Mouse (Mus musculus) gastrocnemius, adult 8-10 months (tissue): ENCODE data around the gene Tmem232. TPM values are rescaled to one million over a fixed set of nuclear protein-coding genes. Genes with fewer than 3 reads are reported as not detected.
"Not testable (repeated sequence)": the region's sequence is repeated elsewhere in the genome, so short reads cannot be mapped to it uniquely, and the experiment has no call there.

Experiments used
- DNase-seq, 2 experiments: peaks; one replicate each; pipeline ENCODE4 v3.0.0; 2022; ENCODE audit warnings: low spot score in 2 of 2
- total RNA-seq, 4 experiments: library from RNA; stranded (reverse); gene quantifications; 2 replicates each; pipeline ENCODE4 v1.2.4; 2022

Tmem232 gene
- total RNA-seq, 4 experiments from 2014 or later, result 17.3 to 20.4 (median 19.5) TPM

DNA sequence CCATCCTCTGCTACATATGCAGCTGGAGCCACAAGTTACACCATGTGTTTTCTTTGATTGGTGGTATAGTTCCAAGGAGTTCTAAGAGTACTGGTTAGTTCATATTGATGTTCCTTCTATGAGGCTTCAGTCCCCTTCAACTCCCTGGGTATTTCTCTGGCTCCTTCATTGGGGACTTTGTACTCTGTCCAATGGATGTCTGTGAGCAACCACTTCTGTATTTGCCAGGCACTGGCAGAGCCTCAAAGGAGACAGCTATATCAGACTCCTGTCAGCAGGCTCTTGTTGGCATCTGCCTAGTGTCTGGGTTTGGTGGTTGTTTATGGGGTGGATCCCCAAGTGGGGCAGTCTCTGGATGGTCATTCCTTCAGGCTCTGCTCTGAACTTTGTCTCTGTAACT lies 8.2 kb downstream of the Tmem232 start:
- peak in 1 of 2 experiments; percentile 24 for DNase-seq

DNA sequence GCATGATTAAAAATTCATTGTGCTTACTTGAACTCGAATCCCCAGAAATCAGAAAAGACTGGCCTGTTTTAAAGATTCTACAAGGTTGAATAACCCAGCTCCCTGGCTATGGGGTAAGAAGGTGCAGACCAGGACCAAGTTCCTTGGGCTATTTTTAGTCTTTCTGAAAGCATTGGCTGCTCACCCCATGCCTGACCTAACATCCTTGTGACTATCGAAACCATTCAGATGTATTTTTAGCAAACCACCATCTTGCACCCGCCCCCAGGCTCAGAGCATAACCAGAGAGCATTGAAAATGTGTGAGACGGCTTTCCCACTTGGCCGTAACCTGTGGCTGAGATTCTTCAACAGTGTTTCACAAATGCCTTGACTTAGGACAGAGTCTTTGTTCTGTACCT lies 13.1 kb downstream of the Tmem232 start:
- DNase-seq, result peak; percentile 5 to 42

DNA sequence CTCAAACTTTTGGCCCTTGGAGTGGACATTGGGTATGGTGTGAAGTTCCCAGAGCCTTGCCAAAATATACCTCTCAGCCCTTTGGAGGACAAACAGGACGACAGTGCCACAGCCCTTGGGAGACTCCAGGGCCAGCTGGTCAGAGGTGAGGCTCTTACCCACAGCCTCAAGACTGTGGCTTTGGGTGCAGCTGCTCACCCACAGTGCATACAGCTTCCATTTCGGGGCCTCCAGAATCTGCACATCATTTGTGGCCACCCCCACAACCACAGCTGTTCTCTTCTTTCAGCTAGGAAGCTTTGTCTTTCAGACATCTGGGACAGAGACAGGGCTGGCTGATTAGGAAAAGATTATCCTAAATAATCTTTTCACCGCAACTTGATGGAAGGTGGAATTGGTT lies 27.1 kb downstream of the Tmem232 start:
- DNase-seq, result no peak

DNA sequence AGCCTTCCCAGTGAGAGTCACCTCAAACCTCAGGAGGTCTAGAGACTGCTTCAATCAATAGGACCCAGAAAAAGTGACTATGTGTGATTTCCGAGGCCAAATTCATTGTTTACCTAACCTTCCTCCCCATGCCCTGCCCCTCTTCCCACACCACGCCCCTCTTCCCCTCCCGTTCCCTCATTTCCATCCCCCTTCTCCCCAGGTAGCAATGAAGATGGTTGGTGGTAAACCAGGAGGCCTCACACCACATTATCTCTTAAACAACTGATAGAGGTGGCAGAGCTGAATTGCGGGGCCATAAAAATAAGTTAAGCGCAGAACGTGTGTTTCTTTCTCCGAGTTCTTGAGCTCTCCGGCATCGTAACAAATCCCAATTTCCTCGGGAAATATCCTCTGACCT lies 55.9 kb downstream of the Tmem232 start:
- no peak for DNase-seq

DNA sequence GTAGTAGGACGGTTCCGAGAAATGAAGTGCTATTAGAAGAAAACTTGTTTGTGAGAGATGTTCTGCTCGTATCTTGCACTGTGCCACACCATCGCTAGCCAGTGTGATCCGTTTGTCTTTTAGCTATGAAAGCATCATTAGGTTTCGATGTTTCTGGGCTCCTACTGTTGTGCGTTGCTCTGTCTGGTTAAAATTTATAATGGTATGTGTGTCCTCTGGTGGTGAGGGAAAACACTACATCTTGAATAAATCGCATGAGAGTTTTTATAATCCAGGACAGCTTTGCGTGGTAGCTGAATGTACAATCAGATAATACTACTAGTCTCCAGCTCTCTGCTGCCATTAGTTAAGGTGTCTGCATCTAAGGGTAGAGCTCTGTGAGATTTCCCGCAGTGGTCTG lies 63.8 kb downstream of the Tmem232 start:
- no peak for DNase-seq

DNA sequence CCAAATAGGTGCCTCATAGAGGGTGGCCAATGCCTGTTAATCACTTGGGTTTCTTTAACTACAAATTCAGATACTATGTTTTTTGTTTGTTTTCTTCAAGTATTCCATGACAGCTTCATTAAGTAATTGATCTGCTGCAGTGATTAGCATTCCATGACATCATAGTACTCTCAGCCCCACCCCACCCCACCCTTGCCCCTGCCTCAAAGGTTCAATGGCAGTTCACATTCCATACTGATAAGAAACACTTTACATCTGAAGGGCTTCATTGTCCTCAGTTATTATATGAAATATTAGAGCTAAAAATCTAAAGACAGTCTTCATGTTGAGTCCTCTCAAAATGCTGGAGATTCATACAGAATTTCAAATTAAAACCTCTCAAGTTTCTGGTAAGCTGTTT lies 89.8 kb downstream of the Tmem232 start:
- no peak for DNase-seq

DNA sequence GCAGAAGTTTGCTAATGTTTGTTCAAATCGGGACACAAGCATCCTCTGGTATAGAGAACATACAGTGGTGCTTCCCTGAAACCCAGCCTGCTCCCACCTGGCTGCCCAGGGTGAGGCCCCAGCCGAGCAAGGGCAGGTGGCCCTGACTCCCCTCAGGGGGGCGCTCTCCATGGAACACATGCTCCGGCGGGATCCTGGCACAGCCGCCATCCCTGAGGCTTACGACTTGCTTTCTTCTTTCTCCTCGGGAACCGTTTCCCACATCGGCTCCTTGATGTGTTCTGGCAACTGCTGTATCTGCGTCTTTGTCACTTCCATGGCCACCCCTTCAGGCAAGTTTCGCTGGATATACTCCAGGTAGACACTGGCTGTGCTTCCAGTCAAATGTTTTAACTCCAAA lies 102.7 kb downstream of the Tmem232 start:
- not testable (repeated sequence) for DNase-seq

DNA sequence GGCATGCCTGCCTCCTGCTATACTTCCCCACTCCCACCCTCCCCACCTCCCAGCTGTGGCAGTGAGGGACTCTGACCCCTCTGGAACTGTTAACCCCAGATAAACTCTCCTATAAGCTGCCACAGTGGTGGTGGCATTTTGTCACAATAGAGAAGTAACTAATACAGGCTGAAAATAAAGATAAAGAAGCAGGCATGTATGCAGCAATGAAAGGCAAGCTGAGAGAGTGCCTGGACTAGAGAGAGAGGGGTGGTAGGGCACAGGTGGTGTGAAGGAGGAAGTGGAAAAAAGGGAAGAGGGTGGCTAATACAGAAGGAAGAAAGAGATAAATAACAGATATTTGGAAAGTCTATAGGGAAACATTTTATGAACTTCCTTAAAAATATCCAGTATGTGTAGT lies 121.5 kb downstream of the Tmem232 start:
- no peak for DNase-seq

DNA sequence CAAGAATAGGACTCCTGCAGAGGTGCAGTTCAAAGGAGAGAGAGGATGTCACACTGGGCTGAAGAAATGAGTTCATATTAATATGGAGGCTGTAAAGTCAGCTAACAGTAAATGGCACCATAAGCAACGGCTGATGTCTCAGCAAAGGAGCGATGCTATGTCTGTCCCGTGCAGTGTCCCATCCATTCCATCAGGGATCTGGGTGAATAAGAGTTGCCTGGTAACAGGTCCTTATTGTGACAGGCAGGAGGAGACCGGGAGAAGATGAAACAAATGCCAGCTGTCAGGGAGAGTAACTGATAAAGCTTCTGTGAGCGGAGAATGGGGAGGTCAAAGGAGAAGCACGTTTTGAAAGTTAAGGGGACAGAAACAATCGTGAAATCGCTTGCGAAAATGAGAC lies 135.3 kb downstream of the Tmem232 start:
- DNase-seq, result no peak

DNA sequence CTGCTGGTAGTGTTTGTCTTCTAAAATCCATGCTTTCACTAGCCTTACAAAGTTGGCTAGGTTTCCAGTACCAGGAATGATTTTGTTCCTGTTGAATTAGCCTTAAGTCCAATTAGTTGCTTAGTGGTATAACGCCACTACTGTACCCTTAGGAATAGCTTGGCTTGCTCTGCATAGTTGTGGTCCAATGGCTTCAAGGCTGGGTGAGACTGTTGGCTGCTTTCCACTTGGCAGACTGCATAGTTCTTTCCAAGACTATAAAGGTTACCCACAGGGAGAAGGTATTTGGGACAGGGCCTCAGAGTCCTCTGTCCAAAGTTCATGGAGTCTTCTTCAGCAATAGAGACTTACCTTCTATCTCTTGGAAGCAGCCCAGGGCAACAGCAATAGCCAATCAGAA lies 139.7 kb downstream of the Tmem232 start:
- DNase-seq, result no peak

DNA sequence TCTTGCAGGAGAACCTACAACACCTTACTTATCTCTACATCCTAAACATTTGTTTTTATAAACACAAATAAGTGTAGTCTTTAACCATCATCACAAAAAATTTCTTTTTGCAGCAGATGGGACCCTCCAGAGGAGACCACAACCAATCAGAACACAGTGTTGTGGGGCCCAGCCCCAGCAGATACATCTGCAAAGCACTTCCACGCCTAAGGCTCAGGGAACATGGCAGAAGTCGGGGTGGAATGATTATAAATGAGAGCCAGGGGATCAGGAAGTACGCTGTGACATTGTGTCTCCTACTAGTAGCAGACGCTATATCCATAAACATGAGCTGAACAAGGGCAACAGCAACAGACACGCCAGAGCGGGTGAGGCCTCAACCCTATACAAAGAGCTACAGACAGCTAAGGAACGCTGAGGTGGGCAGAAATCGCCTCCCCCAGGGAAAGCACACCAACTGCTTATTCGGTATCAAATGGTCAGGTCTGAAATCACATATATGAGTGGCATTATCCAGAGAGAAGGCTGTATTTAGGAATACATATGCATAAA lies 156.1 kb downstream of the Tmem232 start:
- no peak for DNase-seq

DNA sequence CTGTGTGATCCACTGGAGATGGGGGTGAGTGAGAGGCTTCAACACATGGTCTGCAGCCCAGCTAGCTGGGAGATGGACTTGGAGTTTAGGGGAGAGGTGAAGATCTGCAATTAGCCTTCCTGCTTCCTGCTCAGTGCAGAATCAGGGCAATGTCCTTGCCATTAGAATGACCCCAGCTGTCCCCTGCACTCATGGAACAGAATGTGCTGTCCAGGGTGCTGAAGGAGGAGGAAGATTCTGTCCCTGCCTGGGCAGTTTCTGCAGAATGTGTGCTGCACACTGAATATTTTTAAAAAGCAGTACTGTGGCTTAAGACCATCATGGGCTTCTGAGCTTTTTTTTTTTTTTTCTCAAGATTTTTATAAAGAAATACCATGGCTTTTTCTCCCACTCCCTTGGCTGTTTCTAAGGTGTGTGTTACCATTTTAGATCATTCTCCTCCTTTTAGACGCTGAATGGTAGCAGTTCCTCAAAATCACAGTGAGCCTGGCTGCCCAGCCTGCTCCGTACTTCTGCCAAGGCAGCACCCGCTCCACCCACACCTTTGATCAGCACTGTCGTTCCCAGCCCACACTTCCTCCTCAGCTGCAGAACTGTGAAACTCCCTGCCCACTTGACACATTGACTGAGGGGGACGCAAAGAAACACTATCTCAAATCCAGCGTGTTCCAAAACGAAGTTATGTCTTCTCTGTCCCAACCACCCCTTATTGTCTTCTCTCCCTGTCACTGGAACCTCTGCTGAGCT lies 170.4 kb downstream of the Tmem232 start:
- DNase-seq, result no peak

DNA sequence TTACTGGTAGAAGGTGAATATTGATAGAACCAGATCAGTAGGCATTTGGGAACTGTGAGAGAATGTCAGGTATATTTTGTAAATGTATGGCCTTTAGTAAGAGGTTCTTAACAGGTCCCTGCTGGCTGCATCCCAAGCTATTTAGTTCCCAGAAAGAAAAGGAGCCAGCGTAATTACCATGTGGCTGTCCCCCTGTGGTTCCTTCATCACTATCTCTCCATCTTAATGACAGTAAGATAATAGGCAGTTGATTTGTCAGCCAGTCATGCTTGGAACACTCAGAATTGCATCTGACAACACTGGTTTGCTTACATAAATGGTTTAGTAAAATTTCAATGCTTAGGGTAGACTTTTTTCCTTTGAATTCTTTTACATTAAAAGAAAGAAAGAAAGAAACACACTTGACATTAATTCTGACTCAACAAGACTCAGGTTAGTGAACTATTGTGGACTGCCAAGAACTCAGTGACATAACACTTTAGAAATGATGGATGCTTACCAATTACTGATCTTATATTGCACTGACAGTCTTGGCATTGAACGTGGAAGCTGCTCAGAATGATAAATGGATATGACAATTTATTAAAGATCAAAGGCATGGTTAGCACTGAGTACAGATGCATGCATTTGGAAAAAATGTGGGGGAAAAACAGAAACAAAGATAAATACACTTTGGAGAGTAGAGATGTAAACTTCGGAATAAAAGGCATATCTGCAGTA lies 174.9 kb downstream of the Tmem232 start:
- DNase-seq, result no peak

DNA sequence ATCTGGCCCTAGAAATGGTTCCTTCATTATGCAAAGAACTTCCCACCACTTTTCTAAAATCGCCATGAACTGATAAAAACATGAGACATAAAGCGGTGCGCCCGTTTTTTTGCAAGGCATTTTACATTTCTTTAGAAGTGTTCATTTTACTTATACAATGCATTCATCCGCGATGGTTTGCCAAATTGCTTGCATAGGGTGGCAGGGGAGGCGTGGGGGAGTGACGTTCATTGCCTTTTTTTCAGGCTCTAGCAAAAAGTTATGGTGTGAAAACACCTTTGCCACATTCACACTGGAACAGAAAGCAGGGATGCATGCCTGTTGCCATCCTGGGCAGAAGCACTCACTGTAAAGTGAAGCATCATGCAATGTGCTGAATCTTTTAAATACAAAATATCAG lies 188.7 kb downstream of the Tmem232 start:
- DNase-seq, result no peak

DNA sequence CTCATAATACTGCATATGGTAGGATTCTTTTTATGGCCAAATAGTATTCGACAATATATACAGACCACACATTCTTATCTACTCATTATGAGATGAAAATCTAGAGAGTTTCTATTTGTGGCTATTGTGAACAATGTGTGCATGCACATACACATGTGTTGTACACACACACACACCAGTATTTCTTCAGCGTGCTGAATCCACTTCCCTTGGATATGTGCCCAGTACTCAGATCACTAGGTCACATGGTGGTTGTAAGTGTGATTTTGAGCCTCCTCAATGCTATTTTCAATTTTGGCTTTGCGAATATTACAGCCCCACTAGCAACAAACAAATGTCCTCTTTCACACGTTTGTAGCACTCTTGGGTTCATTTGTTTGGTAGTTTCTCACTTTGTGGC lies 200.6 kb downstream of the Tmem232 start:
- no peak for DNase-seq

DNA sequence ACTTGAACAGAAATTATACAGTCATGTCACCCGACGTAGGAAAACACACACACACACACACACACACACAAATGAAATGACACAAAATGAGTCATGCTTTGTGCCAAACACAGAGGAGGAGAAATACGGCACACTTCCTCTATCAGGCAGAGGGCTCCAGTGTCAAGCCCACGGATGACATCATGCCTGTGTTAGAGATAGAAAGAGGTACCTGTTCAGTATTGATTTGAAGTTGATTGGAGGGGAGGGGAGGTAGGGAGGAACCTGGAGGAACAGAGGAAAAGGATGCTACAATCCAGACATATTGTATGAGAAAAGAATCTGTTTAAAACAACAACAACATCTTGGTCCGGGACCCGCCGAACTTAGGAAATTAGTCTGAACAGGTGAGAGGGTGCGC lies 209.8 kb downstream of the Tmem232 start:
- no peak for DNase-seq

DNA sequence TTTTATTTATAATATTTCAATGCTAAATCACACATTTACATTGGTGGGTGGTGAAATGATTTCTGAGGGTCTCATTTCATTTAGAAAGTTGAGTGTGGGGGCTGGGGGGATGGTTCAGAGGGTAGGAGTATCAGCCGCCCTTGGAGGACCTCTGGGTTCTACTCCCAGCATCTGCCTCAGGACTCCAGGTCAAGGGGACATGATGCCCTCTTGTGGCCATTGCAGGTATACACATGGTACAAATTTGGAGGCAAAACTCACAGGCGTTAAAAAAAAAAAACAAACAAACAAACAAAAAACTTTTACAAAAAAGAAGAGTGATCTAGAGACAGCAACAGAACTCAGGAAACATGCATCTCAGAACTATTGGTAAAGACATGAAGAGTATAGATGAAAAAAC lies 215.3 kb downstream of the Tmem232 start:
- DNase-seq, result no peak

DNA sequence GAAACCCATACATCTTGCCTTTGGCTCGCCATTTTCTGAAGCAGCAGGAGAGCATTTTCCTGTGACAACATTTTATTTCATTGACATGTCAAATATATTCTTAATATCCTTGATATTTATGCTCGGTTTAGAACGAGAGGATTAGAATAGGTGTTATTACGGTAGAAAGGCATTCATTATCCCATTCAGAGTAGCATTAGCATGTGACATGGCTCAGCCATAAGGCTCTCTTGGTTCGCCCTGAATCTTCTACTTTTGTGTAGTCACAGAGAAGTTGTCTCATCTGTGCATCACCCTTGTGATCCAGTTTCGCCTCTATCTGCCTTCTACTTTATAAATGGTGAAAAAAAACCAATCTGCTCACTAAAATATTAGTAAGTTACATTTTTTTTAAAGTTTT lies 220.0 kb downstream of the Tmem232 start:
- no peak for DNase-seq

DNA sequence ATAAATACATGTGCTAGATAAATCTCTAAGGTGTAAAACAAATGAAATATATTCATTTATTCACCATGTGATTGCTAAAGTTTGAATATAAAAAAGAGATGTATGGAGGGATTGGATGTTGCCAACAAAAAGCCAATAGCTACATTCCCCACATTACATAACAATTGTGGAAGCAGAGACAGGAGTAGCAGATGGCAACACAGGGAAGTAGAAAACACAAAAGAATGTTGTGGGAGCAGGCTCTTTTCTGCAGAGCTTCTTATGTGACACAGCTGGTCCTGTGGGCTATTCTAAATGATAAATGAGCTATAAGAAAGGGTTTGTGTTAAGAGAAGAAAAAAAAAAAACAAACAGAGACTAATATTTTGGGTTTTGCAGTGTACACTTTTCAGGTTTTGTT lies 240.6 kb downstream of the Tmem232 start:
- no peak for DNase-seq

DNA sequence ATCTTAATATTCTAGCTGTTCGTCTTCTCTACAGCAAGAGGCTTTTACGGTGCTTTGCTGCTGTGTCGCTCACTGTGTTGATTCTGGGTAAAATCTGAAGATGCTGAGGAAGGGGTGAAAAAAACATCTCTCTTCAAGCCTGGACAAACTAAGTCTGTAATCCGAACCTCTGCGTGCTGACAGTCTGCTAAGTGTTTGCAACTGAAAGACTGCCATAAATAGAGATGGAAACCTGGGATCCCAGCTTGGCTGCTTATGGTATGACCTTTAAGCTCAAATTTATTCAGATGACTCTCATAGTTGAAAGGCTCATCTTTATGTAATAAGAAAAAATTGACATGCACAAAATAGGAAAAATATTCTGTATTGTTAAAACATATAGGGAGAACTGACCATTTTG lies 242.8 kb downstream of the Tmem232 start:
- peak in 1 of 2 experiments; percentile 15 for DNase-seq

DNA sequence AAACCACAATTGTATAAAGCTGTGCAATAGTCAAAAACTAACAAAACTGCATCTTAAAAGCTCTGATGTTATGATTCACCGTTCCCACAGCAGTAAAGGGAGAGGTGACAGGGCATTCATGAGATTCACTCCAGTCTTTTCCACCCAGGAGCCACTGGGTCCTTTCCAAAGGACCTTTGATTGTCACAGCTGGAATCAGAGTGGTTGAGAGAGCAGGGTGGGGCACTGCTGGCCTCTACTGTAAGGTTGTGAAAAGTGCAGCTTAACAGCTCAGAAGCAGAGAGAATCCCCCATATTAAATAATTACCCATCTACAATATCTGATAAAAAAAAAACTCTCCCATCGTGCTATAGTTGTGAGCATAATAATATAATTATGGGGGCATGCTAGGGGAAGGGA lies 288.4 kb downstream of the Tmem232 start:
- DNase-seq, result no peak

DNA sequence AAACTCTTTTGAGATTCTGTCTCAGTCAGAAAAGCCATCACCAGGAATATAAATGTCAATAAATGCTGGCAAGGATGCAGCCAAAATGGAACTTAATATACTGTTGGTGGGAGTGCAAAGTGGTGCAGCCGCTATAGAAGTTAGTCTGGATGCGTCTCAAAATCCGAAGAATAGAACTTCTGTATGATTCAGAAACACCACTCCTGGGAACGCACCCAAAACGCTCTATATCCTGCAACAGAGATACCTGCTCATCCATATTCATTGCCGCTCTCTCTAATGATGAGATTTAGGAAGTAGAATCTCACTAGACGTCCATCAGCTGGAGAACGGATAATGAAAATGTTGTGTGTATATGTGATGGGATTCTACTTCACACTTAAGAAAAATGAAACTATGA lies 290.3 kb downstream of the Tmem232 start:
- DNase-seq, result no peak

DNA sequence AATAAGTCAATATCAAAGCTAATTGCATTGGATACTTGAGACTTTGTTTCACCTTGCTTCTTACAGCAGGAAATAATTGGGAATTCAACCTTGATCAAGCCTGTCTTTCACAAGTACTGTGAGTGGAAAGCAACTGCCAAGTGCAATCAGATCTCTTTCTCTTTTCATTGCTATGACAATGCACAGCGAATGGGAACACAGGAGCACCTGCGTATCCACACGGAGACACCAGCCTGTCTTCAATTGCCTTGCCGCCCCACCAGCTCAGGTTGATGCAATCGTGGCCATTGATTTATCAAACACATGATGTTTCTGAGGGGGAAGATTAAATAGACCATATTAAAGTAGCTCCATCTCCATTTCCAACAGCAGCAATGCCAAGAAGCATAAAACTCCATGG lies 296.9 kb downstream of the Tmem232 start:
- no peak for DNase-seq
